Mouse (Mus musculus): ENCODE measurements around the gene Tanc2. TPM values are rescaled to one million over a fixed set of nuclear protein-coding genes. Genes with fewer than 3 reads are reported as not detected.

Gene Tanc2
- polyA plus RNA-seq, 1 experiment from 2014 or later = 10.3 TPM

DNA sequence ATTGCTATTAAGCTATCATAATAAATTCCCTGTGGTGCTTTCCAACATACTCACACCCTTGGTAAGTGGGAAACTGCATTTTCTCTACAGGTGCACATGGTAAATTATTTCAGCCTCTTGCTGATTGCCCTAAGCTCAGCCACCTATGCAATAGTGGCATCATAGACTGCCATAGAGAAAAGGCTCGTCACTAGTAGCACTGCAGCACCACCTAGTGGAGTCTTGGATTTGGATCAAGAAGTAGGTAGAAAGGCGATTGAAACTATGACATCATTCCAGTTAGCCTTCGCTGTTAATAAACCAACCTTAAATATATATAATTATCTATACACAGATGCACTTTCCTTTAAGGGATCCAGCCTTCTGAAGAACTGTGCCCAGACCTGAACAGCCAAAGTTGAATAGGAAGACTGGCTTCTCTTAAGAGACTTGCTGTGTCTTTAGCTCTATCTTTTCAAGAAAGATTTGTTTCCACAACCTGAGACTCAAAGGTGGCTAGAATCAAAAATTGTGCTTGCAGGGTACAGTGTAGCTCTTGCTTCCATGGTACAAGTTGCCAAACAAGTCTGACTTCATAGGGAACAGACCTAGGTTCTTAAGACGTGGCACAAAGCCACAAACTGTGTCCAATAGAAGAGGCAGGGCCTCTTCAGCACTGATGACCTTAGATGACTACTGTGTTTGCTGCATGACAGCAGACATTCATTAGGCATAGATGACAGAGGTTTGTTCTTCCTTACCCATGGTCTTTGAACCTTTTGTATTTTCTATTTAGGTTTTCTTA, 322.0 kb downstream of the Tanc2 start:
- H3K27ac ChIP-seq = no peak overlapping the region
- no peak overlapping the region for H3K4me3 ChIP-seq
- H3K4me1 ChIP-seq = no peaks in the 10 kb centered on the region
- no peak overlapping the region for H3K4me2 ChIP-seq (replicated peaks)
- no peaks in the 10 kb centered on the region for H3K9me3 ChIP-seq
- WGBS = 36% methylated on average over 4 of the region's 4 CpGs
- H3K27me3 ChIP-seq = no peaks in the 10 kb centered on the region
- ATAC-seq (ENCODE audit: low FRiP score, low read depth) = no peak
- peaks cover 25% of the 10 kb centered on the region for H3K36me3 ChIP-seq
- H3K9ac ChIP-seq = no peak overlapping the region

DNA sequence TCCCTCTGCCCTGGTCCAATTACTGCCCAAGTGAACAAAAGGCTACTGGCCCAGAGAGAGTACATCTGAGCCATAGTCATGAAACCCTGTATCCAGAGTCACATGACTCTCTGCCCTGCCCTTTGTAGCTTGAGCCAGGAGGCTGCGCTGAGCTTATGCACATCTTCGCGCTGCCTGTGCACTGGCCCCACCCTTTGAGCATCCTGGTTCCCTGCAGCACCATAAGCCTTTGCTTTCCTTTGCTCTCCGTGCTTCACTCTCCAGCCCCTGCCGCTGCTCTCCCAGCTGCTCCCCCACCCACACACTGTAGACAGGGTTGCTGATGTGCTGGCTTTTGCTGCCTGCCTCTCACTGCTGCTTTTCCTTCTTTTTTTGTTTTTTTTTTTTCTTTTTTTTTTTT, 323.8 kb downstream of the Tanc2 start:
- Histone ChIP-seq H3K36me3 (peaks cover 29% of the 10 kb centered on the region), H3K4me3 (no peak overlapping the region), H3K4me1 (no peaks in the 10 kb centered on the region), H3K27ac (no peak overlapping the region), H3K27me3 (no peaks in the 10 kb centered on the region), H3K4me2 (replicated peaks) (no peak overlapping the region), H3K9ac (no peak overlapping the region), H3K9me3 (no peaks in the 10 kb centered on the region)
- ATAC-seq (ENCODE audit: low FRiP score, low read depth) = no peak
- 54% methylated on average over 5 of the region's 5 CpGs for WGBS

DNA sequence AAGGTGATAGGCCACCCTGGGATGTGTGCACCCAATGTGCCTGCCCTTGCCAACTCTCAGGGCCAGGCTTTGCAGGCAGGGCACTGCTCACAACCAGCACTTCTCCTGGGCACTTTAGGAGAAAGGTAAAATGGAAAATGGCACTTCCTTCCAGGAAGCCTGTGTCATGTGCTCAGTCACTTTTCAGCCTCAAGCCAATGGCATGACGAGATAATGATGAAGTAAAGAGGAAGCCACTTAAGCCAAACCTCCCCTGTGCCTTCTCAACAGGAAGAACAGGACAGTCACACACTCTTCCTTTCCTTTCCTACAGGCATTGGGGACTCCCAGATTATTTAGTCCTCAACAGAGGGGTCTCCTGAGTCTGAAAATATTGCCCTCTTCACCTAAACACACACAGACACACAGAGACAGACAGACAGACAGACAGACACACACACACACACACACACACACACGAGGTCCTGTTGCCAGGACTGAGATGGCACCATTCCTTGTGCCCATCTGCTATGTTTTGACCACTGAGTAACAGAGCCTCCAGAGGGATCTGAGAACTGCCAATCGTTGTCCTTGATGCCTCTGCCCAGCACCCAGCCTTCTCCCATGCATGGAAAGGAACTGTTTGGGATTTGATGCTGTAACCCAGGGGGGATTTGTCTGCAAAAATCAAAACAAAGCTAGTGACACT, 330.5 kb downstream of the Tanc2 start:
- H3K9ac ChIP-seq = no peak overlapping the region
- no peaks in the 10 kb centered on the region for H3K4me1 ChIP-seq
- peaks cover 53% of the 10 kb centered on the region for H3K36me3 ChIP-seq
- no peaks in the 10 kb centered on the region for H3K27me3 ChIP-seq
- no peak for ATAC-seq (ENCODE audit: low FRiP score, low read depth)
- no peak overlapping the region for H3K4me2 ChIP-seq (replicated peaks)
- no peak overlapping the region for H3K27ac ChIP-seq
- no peak overlapping the region for H3K4me3 ChIP-seq
- H3K9me3 ChIP-seq = no peaks in the 10 kb centered on the region
- WGBS = 64% methylated on average over 3 of the region's 3 CpGs

DNA sequence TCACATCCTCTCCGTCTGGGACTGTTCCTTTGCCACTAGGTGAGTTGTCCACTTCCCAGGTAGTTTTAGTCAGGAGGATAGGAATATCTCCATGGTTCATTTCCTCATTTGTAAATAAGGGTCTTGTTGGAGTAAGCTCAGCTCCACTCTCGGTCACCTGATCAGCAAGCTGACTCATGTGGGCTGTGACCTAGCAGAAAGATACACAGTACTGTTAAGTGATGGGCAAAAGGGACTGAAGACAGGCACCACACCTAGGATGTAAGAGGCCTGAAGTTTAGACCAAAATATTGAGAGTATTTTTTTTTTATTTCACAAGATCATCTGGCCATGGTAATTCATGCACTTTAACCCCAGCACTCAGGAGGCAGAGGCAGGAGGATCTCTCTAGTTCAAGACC, 331.1 kb downstream of the Tanc2 start:
- Histone ChIP-seq H3K36me3 (peaks cover 53% of the 10 kb centered on the region), H3K27me3 (no peaks in the 10 kb centered on the region)
- 88% methylated on average over 2 of the region's 2 CpGs for WGBS

DNA sequence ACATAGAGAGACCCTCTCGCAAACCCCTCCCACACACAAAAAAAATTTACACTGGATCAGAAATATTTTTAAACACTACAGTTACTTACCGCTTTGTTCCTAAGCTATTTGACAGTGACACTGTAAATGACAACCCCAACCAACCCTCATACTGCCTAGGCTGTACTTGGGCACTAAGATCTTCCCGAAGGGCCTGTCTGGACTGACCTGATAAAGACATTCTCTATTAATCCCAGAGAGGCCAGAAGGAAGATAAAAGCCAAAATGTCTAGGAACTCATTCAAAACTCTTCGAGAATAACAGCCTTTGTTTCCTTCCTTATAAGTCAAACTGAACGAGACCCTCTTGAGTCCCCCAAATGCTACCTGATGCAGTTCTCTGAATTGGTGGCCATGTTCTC, 331.5 kb downstream of the Tanc2 start:
- WGBS = 88% methylated on average over 5 of the region's 5 CpGs
- H3K27me3 ChIP-seq = no peaks in the 10 kb centered on the region
- H3K9ac ChIP-seq = no peak overlapping the region
- H3K36me3 ChIP-seq = peaks cover 50% of the 10 kb centered on the region
- H3K4me2 ChIP-seq (replicated peaks) = no peak overlapping the region
- H3K4me3 ChIP-seq = no peak overlapping the region
- no peaks in the 10 kb centered on the region for H3K4me1 ChIP-seq
- no peaks in the 10 kb centered on the region for H3K9me3 ChIP-seq
- no peak for ATAC-seq (ENCODE audit: low FRiP score, low read depth)
- H3K27ac ChIP-seq = no peak overlapping the region

More for the DNA sequence above, 331.1 kb downstream of the Tanc2 start:
- Histone ChIP-seq H3K27ac (no peak overlapping the region), H3K9me3 (no peaks in the 10 kb centered on the region), H3K4me1 (no peaks in the 10 kb centered on the region), H3K9ac (no peak overlapping the region), H3K4me3 (no peak overlapping the region), H3K4me2 (replicated peaks) (no peak overlapping the region)
- ATAC-seq (ENCODE audit: low FRiP score, low read depth) = no peak

DNA sequence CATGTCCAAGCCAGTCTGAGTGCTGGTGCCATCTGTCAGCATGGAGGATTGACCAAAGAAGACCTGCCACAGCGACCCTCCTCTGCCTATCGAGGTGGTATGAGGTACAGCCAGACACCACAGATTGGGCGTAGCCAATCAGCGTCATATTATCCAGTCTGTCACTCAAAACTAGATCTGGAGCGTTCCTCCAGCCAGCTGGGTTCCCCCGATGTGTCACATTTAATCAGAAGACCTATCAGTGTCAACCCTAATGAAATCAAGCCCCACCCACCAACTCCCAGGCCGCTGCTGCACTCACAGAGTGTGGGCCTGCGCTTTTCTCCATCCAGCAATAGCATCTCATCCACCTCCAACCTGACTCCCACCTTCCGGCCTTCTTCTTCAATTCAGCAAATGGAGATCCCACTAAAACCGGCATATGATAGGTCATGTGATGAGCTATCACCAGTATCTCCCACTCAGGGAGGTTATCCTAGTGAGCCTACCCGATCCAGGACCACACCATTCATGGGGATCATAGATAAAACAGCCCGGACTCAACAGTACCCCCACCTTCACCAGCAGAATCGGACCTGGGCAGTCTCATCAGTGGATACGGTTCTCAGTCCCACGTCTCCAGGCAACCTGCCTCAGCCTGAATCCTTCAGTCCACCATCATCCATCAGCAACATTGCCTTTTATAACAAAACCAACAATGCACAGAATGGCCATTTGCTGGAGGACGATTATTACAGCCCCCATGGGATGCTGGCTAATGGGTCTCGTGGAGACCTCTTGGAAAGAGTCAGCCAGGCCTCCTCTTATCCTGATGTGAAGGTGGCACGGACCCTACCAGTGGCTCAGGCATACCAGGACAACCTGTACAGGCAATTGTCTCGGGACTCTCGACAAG, 333.2 kb downstream of the Tanc2 start:
- ATAC-seq (ENCODE audit: low FRiP score, low read depth) = no peak

DNA sequence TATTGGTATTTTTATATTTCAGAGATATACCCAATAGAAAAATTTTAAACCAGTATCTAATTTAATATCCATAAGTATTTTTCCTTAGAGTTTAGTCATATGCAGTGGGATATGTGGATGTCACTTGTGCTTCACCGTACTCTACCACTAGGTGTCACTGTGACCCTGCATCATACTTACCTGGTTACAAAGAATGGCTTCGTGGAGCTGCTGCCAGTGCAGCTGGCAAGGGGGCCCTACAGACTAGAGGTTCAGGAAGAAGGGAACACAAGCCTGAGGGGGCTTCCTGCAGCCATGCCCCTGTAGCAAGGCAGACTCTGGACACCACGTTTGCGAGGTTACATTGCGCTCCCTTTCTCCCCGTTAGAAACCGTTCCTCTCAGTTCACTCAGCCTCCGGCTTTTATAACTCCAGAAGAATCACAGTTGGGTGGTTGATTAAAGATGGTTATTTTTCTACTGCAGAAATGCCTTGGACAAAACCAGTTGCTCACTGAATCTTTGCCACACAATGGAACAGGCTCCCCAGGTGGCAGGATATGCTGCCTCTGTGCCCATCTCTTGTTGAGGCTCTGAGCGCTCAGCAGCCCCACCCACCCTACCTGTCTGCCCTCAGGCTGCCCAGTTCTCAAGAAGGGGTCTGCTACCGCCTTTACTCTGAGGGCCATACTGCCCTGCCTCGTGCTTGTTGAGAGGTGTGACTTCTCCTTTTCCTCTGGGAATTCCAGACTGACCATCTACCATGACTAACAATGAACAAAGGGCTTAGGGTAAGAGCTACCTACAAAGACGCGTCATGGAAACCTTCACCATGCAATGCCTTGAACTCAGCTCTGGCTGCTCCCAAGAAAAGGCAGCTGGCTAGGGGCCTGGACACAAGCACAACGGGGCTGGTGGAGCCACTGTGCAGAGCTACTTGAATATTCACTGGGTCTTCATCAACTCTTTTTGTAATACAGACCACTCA, 337.6 kb downstream of the Tanc2 start:
- Histone ChIP-seq H3K27ac (no peak overlapping the region), H3K4me2 (replicated peaks) (no peak overlapping the region), H3K4me1 (no peaks in the 10 kb centered on the region), H3K9ac (0 out of 2 replicates have a peak overlapping the region, but pooled peaks have one; percentile 48), H3K27me3 (no peaks in the 10 kb centered on the region), H3K4me3 (no peak overlapping the region), H3K9me3 (no peaks in the 10 kb centered on the region), H3K36me3 (peaks cover 15% of the 10 kb centered on the region)
- ATAC-seq (ENCODE audit: low FRiP score, low read depth) = peak; percentile 66
- 53% methylated on average over 14 of the region's 14 CpGs for WGBS

More for the DNA sequence above, 333.2 kb downstream of the Tanc2 start:
- H3K27ac ChIP-seq = no peak overlapping the region
- H3K4me3 ChIP-seq = no peak overlapping the region
- no peaks in the 10 kb centered on the region for H3K27me3 ChIP-seq
- no peak overlapping the region for H3K4me2 ChIP-seq (replicated peaks)
- H3K36me3 ChIP-seq = peaks cover 42% of the 10 kb centered on the region
- H3K9me3 ChIP-seq = no peaks in the 10 kb centered on the region
- H3K4me1 ChIP-seq = no peaks in the 10 kb centered on the region
- H3K9ac ChIP-seq = no peak overlapping the region
- 89% methylated on average over 20 of the region's 20 CpGs for WGBS

DNA sequence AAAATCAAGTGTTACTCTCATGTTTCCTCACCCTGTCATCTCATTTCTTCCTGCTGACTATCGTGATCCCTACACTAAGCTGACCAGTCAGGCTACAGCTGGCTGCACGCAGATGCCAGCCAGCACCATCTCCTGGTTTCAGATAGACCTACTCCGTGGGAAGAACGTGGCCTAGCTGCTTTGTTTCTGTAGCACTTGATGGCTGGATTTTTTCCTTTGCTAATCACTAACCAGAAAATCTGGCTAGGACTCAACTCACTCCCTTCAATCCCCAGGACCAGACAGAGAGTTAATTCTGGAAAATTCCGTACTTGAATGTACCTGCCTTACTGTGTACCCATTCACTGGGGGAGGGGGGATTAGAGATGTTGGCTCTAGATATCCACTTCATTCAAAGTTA, 338.4 kb downstream of the Tanc2 start:
- ATAC-seq (ENCODE audit: low FRiP score, low read depth) = no peak
- Histone ChIP-seq H3K4me3 (no peak overlapping the region), H3K9me3 (no peaks in the 10 kb centered on the region), H3K27ac (no peak overlapping the region), H3K4me2 (replicated peaks) (no peak overlapping the region), H3K27me3 (no peaks in the 10 kb centered on the region), H3K36me3 (peaks cover 7% of the 10 kb centered on the region), H3K9ac (no peak overlapping the region), H3K4me1 (no peaks in the 10 kb centered on the region)
- 76% methylated on average over 5 of the region's 5 CpGs for WGBS

DNA sequence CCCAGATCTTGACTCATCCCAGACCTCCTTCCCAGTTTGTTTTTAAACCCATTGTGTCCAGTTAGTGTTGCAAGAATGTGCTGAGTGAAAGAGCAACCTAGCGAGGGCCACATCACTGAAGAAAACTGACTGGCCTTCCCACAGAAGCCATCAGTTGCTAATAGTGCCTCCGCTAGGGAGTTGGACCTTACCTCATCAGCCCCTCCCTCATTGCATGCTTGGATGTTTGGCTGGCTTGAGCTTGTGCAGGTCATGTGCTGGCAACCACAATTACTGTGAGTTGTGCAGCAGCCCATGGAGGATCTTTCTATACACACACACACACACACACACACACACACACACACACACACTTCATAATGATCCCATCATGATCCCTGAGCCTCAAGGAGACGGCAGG, 341.6 kb downstream of the Tanc2 start:
- Histone ChIP-seq H3K9me3 (no peaks in the 10 kb centered on the region), H3K27me3 (no peaks in the 10 kb centered on the region), H3K36me3 (no peaks in the 10 kb centered on the region), H3K4me1 (peaks cover 8% of the 10 kb centered on the region; the same call in 1 of the 2 replicates), H3K4me2 (replicated peaks) (no peak overlapping the region), H3K27ac (no peak overlapping the region), H3K4me3 (no peak overlapping the region), H3K9ac (no peak overlapping the region)
- no peak for ATAC-seq (ENCODE audit: low FRiP score, low read depth)
- 79% methylated on average over 3 of the region's 3 CpGs for WGBS

DNA sequence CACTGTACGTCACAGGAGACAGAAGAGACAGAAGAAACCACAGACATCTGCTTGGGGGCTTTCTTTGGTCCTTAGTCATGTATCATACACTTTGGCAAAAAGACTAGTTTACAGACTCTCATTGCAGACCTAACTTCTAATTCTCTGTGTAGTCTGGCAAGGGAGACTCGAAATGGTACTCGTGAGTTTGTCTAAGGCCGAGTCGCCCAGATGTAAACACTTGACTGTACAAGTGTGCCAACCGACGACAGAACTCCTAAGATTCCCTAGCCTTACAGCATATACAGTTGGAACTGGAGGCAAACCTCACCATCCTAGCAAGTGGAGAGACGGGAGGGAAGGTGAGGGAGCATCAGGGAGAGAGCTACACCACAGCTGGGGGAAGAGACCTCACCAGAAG, 344.0 kb downstream of the Tanc2 start:
- no peak overlapping the region for H3K4me2 ChIP-seq (replicated peaks)
- no peak overlapping the region for H3K4me3 ChIP-seq
- H3K9me3 ChIP-seq = no peaks in the 10 kb centered on the region
- no peaks in the 10 kb centered on the region for H3K36me3 ChIP-seq
- no peak for ATAC-seq (ENCODE audit: low FRiP score, low read depth)
- H3K4me1 ChIP-seq = peaks cover 8% of the 10 kb centered on the region; the same call in 1 of the 2 replicates
- no peaks in the 10 kb centered on the region for H3K27me3 ChIP-seq
- 0 out of 2 replicates have a peak overlapping the region, but pooled peaks have one; percentile 13 for H3K9ac ChIP-seq
- no peak overlapping the region for H3K27ac ChIP-seq
- WGBS = 86% methylated on average over 8 of the region's 8 CpGs

DNA sequence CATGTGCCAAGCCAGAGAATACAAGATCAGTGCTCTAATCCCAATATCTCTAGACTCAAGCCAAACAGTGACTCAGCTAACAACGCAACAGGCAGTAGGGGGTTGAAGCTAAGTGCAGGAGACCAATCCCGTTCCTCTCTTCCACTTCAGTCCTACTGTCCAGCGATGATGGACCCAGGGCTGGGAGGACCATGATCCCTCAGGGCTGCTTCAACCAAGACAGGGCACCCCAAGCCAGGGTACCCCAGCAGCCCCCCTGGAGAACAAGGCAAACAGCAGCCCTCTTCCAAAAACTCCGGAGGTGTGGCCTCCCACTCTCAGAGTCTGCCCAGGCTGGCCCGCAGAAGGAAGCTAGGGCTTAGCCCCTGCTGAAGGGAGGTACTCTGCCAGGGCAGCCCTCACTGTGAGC, 344.5 kb downstream of the Tanc2 start:
- Histone ChIP-seq H3K4me3 (no peak overlapping the region), H3K27ac (no peak overlapping the region), H3K9ac (0 out of 2 replicates have a peak overlapping the region, but pooled peaks have one; percentile 13), H3K4me2 (replicated peaks) (no peak overlapping the region), H3K27me3 (no peaks in the 10 kb centered on the region), H3K9me3 (no peaks in the 10 kb centered on the region), H3K4me1 (peaks cover 8% of the 10 kb centered on the region; the same call in 1 of the 2 replicates), H3K36me3 (no peaks in the 10 kb centered on the region)
- ATAC-seq (ENCODE audit: low FRiP score, low read depth) = no peak
- WGBS = 76% methylated on average over 5 of the region's 5 CpGs
